Mouse (Mus musculus) myocyte (in vitro differentiated cells): ENCODE measurements at regions not wholly inside any gene's neighbourhood (a gene's known extent, or its start where the extent isn't known, plus 50 kb on each side); places are given as distances from the start of the nearest gene placed in this dataset.

Experiments
- H3K27me3 ChIP-seq: one replicate; pipeline ENCODE4 v1.6.1; 2011; ENCODE audit not compliant: control insufficient read depth, insufficient read depth, insufficient read length
- H3K36me3 ChIP-seq: one replicate; pipeline ENCODE4 v1.6.1; 2011; ENCODE audit not compliant: control insufficient read depth, insufficient read depth
- H3K4me2 ChIP-seq: one replicate; pipeline ENCODE4 v1.6.1; 2011; ENCODE audit warnings: low read depth, control low read depth
- H3K4me3 ChIP-seq: one replicate; pipeline ENCODE4 v1.5.1; 2011; ENCODE audit warnings: mild to moderate bottlenecking, control low read depth, moderate library complexity
- H3K79me2 ChIP-seq: one replicate; pipeline ENCODE4 v1.6.1; 2011; ENCODE audit not compliant: control insufficient read depth, insufficient read depth
- H3ac ChIP-seq: one replicate; pipeline ENCODE4 v1.6.1; 2011; ENCODE audit not compliant: control insufficient read depth, insufficient read length
- CEBPB ChIP-seq: IDR thresholded peaks from 2 replicates; pipeline ENCODE4 v1.6.1; 2011; ENCODE audit warnings: mild to moderate bottlenecking, moderate library complexity; ENCODE audit not compliant: poor library complexity, insufficient read depth, severe bottlenecking
- E2F4 ChIP-seq: IDR thresholded peaks from one replicate; pipeline ENCODE4 v1.6.1; 2011; ENCODE audit warnings: mild to moderate bottlenecking, control low read depth, moderate library complexity; ENCODE audit not compliant: insufficient read depth
- MAX ChIP-seq: IDR thresholded peaks from one replicate; pipeline ENCODE4 v1.6.1; 2011; ENCODE audit warnings: low read depth, mild to moderate bottlenecking, control low read depth
- MYOD1 ChIP-seq, 3 experiments: IDR thresholded peaks; one replicate each; pipeline ENCODE4 v1.6.1; 2011; ENCODE audit warnings: control low read depth in 2 of 3, low read depth in 2 of 3, mild to moderate bottlenecking in 2 of 3, moderate library complexity in 1 of 3; ENCODE audit not compliant: insufficient read length in 2 of 3, control insufficient read depth in 1 of 3
- MYOG ChIP-seq, 3 experiments: IDR thresholded peaks; one replicate each; pipeline ENCODE4 v1.6.1; 2011; ENCODE audit warnings: control low read depth in 2 of 3, low read depth in 2 of 3, mild to moderate bottlenecking in 2 of 3; ENCODE audit not compliant: insufficient read length in 2 of 3, control insufficient read depth in 1 of 3, insufficient read depth in 1 of 3
- POLR2A ChIP-seq: IDR thresholded peaks from one replicate; pipeline ENCODE4 v1.6.1; 2011; ENCODE audit warnings: low read depth, mild to moderate bottlenecking, control low read depth, moderate library complexity; ENCODE audit not compliant: insufficient read length
- POLR2AphosphoS2 ChIP-seq: IDR thresholded peaks from one replicate; pipeline ENCODE4 v1.6.1; 2011; ENCODE audit warnings: low read depth, control low read depth; ENCODE audit not compliant: insufficient read length
- REST ChIP-seq: IDR thresholded peaks from one replicate; pipeline ENCODE4 v1.6.1; 2011; ENCODE audit warnings: mild to moderate bottlenecking, control low read depth, moderate library complexity; ENCODE audit not compliant: insufficient read depth, insufficient read length
- SRF ChIP-seq: IDR thresholded peaks from one replicate; pipeline ENCODE4 v1.6.1; 2011; ENCODE audit warnings: low read depth; ENCODE audit not compliant: control insufficient read depth, insufficient read length
- TCF12 ChIP-seq: IDR thresholded peaks from one replicate; pipeline ENCODE4 v1.6.1; 2011; ENCODE audit warnings: mild to moderate bottlenecking, control low read depth; ENCODE audit not compliant: poor library complexity, insufficient read depth, severe bottlenecking
- TCF3 ChIP-seq: IDR thresholded peaks from one replicate; pipeline ENCODE4 v1.6.1; 2011; ENCODE audit warnings: low read depth, control low read depth; ENCODE audit not compliant: insufficient read length
- USF1 ChIP-seq: IDR thresholded peaks from one replicate; pipeline ENCODE4 v1.6.1; 2011; ENCODE audit warnings: low read depth, mild to moderate bottlenecking, control low read depth, moderate library complexity

DNA sequence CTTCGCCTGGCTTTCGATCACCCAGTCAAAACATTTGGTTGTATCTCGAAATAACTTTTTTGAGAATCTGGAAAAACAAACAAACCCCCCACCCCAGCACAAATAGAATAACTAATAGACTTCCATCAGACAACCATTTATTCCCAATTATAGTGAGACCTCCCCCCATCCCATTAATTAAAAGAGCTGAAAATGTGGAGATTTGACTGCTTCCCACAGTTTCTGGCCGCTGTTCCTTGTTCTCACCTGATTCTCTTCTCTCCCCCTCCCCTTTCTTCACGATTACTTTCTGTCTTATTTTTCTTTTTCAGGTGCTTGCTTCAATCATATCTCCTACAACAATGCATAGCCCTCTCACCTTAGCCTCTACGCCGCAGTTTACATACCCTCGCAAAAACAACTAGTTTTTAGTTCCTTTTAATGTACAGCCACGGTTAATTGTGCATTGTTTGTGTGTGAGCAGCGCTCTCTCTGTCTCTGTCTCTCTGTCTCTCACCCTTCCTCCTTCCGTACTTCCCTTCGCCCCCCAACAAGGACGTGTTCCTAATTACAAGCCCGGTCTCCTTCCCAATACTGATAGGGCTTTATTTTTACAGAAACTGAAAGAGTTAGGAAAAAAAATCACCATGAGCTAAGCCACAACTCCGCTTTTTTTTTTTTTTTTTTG is 80.2 kb downstream of the Kcnrg start:
- Histone ChIP-seq H3K27me3 (no peaks in the 10 kb centered on the region), H3K36me3 (no peaks in the 10 kb centered on the region), H3ac (no peak overlapping the region), H3K4me3 (peak overlapping the region; percentile 20), H3K4me2 (peak overlapping the region; percentile 92), H3K79me2 (no peaks in the 10 kb centered on the region)
- TF ChIP-seq CEBPB (no peak), MAX (no peak), POLR2AphosphoS2 (no peak), POLR2A (no peak), MYOG (IDR thresholded peaks at IDR 0.05; ENCODE audit: control insufficient read depth in 1 of 3, insufficient read depth in 1 of 3, insufficient read length in 2 of 3, low read depth in 2 of 3) (no peak), MYOD1 (IDR thresholded peaks at IDR 0.05; ENCODE audit: control insufficient read depth in 1 of 3, insufficient read length in 2 of 3, low read depth in 2 of 3) (no peak), E2F4 (no peak), TCF3 (no peak), REST (no peak), SRF (no peak), TCF12 (no peak)

- Histone ChIP-seq H3K36me3 (no peaks in the 10 kb centered on the region), H3K4me3 (no peak overlapping the region), H3K27me3 (no peaks in the 10 kb centered on the region), H3K4me2 (no peak overlapping the region), H3K79me2 (no peaks in the 10 kb centered on the region), H3ac (no peak overlapping the region)
- TF ChIP-seq POLR2AphosphoS2: no peak
- TF ChIP-seq MYOD1 (IDR thresholded peaks at IDR 0.05; ENCODE audit: control insufficient read depth in 1 of 3, insufficient read length in 2 of 3, low read depth in 2 of 3): no peak
- TF ChIP-seq E2F4: no peak
- TF ChIP-seq SRF: no peak
- TF ChIP-seq MAX: no peak
- TF ChIP-seq TCF12: no peak
- no peak for TF ChIP-seq USF1
- no peak for TF ChIP-seq POLR2A
- TF ChIP-seq REST: no peak
- TF ChIP-seq TCF3: no peak
Measured at GRCm38 (mm10) chr14:61688013-61688520, 80.8 kb downstream of the Kcnrg start.

- Histone ChIP-seq H3ac (no peak overlapping the region), H3K4me2 (no peak overlapping the region), H3K36me3 (no peaks in the 10 kb centered on the region), H3K79me2 (no peaks in the 10 kb centered on the region), H3K4me3 (no peak overlapping the region), H3K27me3 (no peaks in the 10 kb centered on the region)
- TF ChIP-seq E2F4: no peak
Measured at GRCm38 (mm10) chr14:61688666-61689065, 81.4 kb downstream of the Kcnrg start.

- no peaks in the 10 kb centered on the region for H3K27me3 ChIP-seq
- no peak overlapping the region for H3K4me2 ChIP-seq
- TF ChIP-seq POLR2AphosphoS2 (no peak), POLR2A (no peak), TCF3 (no peak), TCF12 (no peak)
- no peak overlapping the region for H3ac ChIP-seq
- no peak overlapping the region for H3K4me3 ChIP-seq
- H3K36me3 ChIP-seq: no peaks in the 10 kb centered on the region
- no peaks in the 10 kb centered on the region for H3K79me2 ChIP-seq
Measured at GRCm38 (mm10) chr14:61689281-61689680, 82.0 kb downstream of the Kcnrg start.

- Histone ChIP-seq H3K36me3 (no peaks in the 10 kb centered on the region), H3K27me3 (no peaks in the 10 kb centered on the region), H3K4me3 (no peak overlapping the region), H3K79me2 (no peaks in the 10 kb centered on the region), H3K4me2 (no peak overlapping the region), H3ac (no peak overlapping the region)
- TF ChIP-seq USF1 (no peak), MYOD1 (IDR thresholded peaks at IDR 0.05; ENCODE audit: control insufficient read depth in 1 of 3, insufficient read length in 2 of 3, low read depth in 2 of 3) (no peak), MAX (no peak), E2F4 (no peak), REST (no peak), POLR2AphosphoS2 (no peak), MYOG (IDR thresholded peaks at IDR 0.05; ENCODE audit: control insufficient read depth in 1 of 3, insufficient read depth in 1 of 3, insufficient read length in 2 of 3, low read depth in 2 of 3) (no peak), SRF (no peak), POLR2A (no peak), TCF3 (no peak), TCF12 (no peak)
Measured at GRCm38 (mm10) chr14:61689776-61690175, 82.5 kb downstream of the Kcnrg start.
